Mouse (Mus musculus) 3T3-L1 (cell line): ENCODE measurements around the gene Foxp4.

Experiments
- DNase-seq: peaks from one replicate; pipeline ENCODE4 v3.0.0-alpha.2; 2015; ENCODE audit warnings: low read depth, low spot score

The Foxp4 gene

DNA sequence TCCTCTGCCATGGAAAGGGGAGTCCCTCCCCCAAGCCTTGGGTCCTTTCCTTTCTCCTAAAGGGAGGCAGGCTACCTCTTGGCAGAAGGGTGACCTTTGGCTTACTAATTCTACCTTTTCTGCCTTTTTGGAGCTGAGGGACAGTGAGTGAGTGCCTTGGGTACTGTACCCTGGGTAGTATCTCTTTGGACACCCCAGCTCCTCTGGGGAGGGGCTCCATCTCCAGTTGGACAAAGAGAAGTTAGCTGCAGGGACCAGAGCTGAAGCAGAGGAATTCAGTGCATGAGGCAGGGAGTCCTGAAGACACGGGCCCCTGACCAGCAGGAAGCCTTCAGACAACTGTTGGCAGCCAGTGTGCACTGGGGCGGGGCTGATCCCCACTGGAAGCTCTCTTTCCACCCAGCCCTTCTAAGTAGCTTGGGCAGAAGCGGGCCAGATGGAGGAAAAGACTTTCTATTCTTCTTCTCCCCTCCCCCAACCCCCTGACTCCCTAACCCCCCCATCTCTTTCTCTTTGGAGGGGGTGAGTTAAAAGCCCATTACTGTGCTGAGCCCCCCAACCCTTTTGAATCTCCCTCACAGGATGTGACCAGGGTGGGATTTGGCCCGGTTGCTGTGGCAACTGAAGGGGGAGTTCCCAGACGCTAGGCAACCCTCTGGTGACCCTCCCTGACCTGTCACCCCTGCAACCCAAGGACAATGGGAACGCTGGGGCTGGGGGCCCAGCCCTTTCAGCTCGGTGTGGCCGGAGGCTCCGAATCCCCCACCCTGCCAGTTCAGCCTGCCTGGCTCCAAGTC is 26.3 kb downstream of the Foxp4 start:
- peak; percentile 14 for DNase-seq

DNA sequence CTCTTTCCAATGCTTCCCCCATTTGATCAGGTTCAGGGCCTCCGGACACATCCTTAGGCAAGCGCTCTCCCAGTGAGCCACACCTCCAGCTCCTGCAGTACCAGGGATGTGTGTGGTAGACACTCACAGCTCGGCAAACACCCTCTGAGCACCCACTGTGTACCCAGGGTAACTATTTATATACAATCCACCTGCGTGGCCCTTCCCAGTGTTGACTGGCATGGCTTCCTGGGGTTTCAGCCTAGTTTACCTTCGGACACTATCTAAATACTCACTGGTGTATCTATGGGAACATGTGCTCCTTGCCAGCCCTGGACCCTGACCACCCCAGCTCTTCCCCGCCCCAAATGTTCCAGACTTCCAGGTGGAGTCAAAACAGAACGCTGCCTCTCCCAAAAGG is 34.7 kb downstream of the Foxp4 start:
- no peak for DNase-seq

GRCm38 (mm10) chr17:47889267-47889666 is 35.2 kb downstream of the Foxp4 start:
- no peak for DNase-seq

DNA sequence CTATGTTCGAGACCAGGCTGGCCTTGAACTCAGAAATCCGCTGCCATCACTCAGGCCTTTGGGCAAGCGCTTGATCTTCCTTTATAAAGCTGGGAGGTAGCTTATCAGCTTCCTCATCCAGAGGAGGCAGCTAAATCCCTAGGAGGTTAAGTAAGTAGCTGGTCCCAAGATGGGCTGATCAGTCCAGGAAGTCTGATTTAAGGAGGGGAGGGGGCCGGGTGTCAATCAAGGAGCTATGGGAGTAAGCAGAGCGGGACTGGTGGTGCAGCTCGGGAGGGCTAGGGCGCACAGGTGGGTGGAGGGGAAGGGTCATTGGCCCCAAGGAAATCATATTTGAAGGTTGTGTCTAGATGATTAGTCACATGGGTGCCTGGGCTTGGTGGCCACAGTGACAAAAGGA is 35.8 kb downstream of the Foxp4 start:
- DNase-seq, result no peak

- DNase-seq, result no peak
Observed at GRCm38 (mm10) chr17:47888155-47888455, 36.3 kb downstream of the Foxp4 start.

- DNase-seq, result no peak
Observed at GRCm38 (mm10) chr17:47887381-47888154, 36.9 kb downstream of the Foxp4 start.

GRCm38 (mm10) chr17:47883099-47883498 is 41.3 kb downstream of the Foxp4 start:
- DNase-seq, result no peak

DNA sequence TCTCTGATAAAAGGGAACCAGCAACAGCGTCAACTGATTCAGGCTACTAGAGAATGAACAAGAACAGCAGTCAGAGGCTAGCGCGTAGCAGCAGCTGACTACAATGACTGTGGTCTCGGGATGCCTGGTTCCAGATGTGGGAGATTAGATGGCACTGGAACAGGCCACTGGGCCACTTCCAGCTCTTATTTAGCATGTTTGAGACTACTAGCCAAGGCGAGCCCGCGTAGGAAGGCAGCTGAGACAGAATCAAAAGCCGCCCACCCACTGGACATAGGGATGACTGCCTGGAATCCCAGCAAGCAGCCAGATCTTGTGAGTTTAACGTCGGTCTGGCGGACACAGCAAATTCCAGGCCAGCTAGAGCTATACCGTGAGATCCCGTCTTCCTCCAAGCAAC is 43.1 kb downstream of the Foxp4 start:
- peak; percentile 37 for DNase-seq

DNA sequence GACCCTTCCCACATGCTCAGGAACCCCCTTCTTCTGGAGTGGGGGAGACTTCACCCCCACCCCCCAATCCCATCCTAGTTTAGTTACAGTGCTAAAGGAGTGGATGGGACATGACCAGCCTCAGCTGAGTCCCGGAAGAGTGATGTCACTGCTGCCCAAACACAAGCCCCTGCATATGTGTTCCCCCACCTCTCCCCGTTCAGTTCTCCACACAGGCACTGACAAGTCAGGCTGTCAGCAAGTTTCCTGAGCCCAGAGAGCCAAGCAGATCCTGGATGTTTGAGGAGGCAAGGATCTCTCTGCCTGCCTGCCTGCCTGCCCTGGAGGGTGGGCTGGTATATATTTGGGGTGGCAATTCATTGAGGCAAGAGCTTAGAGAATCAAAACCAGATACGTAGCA is 45.2 kb downstream of the Foxp4 start:
- DNase-seq, result no peak

- no peak for DNase-seq
Observed at GRCm38 (mm10) chr17:47878378-47879089, 45.9 kb downstream of the Foxp4 start.

GRCm38 (mm10) chr17:47877715-47878377 is 46.6 kb downstream of the Foxp4 start:
- DNase-seq, result no peak

DNA sequence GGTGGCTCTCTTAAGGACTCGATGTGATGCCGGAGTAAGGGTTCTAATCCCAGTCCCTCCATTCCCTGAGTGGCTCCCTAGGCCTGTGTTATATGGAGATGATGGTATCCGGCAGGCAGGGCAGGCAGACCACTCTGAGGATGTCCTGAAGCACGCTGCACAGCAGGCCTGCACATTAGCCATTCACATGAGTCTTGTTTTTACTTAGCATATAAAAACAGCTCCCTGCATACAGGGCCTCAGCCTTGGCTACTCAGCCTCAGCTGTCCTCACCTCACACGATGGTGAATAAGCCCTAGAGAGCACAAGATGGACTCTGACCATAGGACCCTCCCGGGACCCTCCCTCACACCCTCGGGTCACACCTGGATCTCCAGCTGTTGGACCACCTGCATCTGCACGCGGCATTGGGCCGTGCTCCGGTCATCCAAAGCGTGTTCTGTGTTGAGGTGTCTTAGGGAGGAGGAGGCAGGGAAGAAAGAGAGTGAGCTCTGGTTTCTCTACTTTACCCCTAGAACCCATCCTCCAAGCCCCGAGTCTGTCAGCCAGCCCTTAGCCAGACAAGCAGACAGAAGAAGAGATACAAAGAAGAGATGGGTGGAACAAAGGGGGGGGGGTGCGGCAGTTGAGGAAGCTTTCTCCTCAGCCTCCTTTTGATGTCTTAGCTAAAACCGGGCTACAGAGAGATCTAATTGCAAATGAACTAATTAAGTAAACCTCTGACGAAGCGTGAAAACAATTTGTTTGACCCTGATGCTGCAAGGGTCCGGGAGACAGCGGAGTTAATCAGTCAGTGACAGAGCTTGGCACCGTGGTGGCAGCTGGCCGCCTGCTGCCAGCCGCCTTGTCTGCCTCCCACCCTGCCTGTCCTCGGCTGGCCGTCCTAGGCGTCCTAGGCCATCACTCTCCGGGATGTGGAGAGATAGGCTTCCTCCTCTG is 47.4 kb downstream of the Foxp4 start:
- no peak for DNase-seq

GRCm38 (mm10) chr17:47873341-47873791 is 51.1 kb downstream of the Foxp4 start:
- DNase-seq, result peak; percentile 71

- no peak for DNase-seq
Observed at GRCm38 (mm10) chr17:47872311-47873011, 52.0 kb downstream of the Foxp4 start.

DNA sequence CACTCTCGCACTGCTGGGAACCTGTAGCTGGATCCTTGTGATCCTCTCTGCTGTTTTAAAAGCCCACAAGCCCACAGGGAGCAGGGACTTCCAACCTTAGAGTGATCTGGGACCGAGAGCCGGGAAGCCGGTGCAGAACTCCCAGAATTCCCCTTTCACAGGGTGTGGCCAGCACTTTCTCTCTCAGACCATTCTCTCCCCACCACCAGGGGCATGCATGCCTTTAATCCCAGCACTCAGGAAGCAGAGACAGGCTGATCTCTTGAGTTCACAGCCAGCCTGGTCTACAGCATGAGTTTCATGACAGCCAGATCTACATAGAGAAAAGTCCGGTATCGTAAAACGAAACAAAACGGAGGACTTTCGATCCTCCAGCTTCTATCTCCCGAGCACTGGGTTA is 54.6 kb downstream of the Foxp4 start:
- DNase-seq, result no peak

DNA sequence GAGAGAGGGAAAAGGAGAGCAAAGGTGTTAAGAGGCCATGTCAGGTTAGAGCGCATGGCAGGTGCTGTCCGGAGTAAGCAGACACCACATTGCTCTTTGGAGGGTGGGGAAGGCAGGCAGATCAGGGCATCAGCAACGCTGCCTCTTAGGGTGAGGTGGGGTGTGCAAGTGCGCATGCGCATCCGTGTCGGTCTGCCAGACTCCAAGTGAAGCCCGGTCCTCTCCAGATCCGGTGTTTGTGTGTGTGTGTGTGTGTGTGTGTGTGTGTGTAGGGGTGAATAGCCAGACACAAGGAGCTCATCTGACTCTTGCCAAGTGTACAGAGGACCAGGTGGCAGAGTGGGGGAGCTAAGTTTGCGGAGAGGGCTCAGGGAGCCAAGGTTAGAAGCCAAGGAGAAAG is 58.4 kb downstream of the Foxp4 start:
- DNase-seq, result no peak

DNA sequence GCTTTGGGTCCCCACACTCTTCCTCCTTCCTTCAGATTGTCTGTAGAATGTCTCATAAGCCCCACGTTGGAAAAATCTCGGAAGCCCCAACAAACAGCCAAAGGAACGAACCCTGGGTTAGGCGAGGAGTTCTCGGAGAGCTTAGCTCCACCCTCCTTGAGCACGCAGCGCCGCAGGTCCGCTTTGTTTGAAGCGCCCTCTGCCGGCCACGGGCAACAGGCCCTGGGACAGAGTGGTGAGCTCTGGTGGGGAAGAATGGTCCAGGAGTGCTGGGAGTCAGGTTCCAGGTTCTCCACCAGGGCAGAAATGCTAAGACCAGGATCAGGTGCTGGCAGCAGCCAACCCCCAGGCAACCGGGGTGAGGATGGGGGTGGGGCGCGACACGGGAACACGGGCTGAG is 59.9 kb downstream of the Foxp4 start:
- peak; percentile 69 for DNase-seq

GRCm38 (mm10) chr17:47863437-47863836 is 61.0 kb downstream of the Foxp4 start:
- DNase-seq, result no peak

- DNase-seq, result no peak
Observed at GRCm38 (mm10) chr17:47863023-47863422, 61.4 kb downstream of the Foxp4 start.

DNA sequence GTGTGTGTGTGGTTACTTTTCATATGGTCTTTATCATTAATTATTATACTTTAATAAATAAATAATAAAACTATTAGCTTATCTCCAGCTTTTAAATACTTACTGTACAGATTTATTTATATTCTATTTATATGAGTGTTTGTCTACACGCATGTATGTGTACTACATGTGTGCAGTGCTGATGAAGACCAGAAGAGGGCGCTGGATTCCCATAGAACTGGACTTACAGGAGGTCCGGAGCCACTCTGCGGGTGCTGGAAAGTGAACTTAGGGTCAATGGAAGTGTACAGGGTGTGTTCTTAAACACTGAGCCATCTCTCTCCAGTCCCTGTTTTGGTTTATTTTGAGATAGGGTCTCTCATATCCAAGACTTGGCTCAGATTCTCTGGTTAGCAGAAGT is 68.9 kb downstream of the Foxp4 start:
- DNase-seq, result no peak
